Mouse (Mus musculus): ENCODE data around the gene 5530400C23Rik.
"Not testable (repeated sequence)": the region's sequence is repeated elsewhere in the genome, so short reads cannot be mapped to it uniquely, and the experiment has no call there.

The 5530400C23Rik gene

DNA sequence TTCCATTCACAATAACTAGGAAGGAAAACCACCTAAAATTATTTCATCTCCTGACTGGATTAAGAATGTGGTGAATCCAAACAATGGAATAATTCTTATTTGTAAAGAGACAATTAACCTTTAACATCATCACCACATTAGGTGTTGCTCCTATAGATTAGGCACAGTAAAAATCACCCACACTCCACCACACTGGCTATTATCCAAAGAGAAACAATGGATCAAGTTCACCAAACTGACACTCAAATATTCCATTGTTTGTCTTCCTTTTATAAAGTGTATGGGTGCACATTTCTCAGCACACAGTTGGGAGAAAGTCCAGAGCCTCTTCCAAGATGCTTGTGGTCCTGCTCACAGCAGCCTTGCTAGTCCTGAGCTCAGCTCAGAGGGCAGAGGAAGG lies at the start of gene 5530400C23Rik:
Gene 5530400C23Rik (plus strand): TSS at position 301 of the 400 bp plus-strand sequence.
- DNase-seq: not testable (repeated sequence)

DNA sequence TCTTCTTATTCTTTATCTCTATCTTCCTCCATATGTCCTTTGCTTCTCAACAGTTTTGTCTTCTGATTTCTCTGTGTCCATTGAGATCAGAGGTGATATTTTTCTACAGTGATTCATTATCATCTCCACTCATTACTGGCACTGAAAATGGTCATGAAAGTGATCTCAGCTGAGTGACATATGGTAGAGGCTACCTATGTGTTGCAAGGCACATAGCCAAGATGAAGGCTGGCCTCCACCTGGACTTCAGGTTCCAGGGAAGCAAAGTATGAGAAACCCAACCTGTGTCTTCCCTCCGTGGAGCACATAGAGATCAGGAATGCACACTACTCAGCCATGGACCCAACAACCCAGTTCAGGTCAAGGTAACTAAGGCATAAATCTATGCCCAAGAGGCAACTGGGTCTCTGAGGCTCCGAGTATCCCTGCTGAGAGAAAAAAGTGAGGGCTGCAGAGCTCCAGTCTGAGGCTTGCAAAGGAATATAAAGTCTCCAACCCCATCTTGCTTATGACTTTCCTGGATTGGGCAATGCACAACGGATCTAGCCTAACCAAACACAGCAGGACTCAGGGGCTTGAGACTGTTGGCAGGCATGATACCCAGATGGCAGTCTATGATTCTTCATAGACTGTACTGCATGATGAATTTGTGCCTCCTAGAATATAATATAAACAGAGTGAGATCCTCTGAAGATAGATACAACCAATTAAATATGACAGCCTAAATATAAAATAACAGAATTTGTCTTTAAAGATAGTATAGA lies 14.1 kb downstream of the 5530400C23Rik start:
- DNase-seq: no peak

DNA sequence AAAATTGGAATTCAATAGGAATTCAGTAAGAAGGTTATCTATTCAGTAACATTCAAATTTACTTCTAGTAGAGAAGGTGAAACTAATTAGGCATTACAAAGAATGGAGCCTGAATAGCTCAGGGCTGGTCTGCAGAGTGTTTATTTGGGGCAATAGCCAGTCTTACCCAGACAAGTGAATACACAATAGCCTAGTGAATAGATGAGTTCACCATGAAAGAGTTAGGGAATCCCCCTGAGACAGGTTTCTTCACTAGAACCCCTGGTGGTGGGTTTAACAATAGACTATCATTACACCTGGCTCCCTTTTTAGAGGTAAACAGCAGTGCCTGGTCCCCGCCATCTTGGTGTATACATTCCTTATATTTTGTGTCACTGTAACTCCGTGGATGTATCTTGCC lies 21.9 kb downstream of the 5530400C23Rik start:
- DNase-seq: not testable (repeated sequence)

DNA sequence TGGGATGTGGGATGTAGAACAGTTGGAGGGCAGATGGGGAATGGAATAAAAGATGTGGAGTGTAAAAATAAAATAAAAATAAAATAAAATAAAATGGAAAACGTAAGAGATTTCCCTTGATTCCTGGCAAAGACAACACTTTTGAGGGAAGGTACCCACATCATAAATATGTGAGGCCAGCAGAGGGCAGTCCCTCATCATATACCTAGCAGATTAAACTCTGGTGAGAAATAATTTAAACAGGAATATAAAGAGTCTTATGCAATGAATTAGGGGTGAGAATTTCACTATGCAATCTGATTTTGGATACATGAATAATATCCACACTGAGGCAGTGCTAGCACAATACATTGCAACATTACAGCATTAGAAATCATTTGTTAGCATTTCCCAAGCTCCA lies 46.5 kb downstream of the 5530400C23Rik start:
- no peak for DNase-seq

DNA sequence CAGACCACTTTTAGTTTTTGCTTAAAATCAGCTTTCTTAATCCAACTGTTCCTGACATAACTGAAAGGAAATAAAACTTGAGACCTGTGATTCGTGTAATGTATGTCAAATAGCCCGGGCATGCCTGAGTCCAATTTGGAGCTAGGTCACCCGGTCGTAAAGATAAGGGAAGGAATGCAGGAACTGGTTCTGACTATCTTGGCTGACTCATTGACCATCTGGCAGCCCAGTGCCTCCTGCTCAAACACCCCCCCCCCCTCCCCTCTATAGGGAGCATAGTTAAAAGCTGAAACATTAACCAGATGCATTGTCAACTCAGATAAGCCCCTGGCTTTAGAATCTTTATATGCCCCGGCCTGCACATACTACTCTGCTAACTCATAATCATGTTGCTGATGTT lies 49.7 kb downstream of the 5530400C23Rik start:
- DNase-seq: not testable (repeated sequence)

Measured in lung, postnatal 4 days (tissue).